Mouse (Mus musculus): ENCODE measurements around the gene Phf21b. TPM values are rescaled to one million over a fixed set of nuclear protein-coding genes. Genes with fewer than 3 reads are reported as not detected.
A peak's percentile ranks its signal among the peaks of the same experiment; 100 is the strongest.
"Not testable (repeated sequence)": the region's sequence is repeated elsewhere in the genome, so short reads cannot be mapped to it uniquely, and the experiment has no call there.

Gene Phf21b
- polyA plus RNA-seq (2015; fragmentation: Nextera tagmentation; extraction: Ambion mirVana) = 0.12 and 0.16 TPM in 2 replicates

DNA sequence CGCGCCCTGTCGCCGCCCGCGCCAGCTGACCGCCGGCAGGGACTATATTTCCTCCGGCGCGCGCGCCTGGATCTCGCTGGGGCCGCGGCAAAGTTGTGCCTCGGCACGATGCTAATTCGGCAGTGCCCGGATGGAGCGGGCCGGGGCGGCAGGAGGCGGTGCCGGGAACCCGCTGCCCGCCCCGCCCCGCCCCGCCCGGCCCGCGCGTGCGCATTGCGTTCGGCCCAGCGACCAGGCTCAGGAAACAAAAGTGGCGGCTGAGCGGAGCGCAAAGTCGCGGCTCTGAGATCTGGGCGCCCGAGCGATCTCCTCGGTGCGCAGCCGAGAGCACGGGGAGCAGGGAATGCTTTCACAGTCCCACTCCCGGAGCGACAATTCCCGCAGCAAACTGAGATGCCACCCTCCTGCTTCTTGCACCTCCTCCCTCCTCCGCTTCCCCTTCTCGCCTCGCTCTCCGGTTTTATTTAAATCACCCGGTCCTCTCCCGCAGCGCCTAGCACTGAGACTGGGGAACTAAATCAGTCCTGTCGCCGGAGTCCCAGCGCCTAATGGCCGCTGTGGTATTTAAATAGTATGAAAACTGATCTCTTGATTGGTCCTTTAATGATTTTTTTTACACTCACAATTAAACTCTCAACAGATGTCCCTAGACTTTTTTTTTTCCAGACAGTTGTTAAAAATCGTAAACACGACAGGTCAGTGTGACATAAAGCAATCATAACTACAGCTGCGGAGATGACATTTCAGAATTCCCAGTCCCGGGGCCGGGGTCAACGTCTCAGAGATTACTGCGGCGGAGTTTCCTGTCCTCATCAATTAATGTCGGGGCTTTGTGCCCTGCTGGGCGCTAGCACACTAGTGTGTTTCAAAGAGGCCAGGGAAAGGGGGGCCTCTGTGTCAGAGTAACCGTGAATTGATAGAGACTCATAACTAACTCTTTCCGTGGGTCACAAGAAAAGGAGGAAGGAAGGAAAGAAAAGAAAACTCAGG lies at the start of gene Phf21b:
Phf21b (minus strand) TSS at position 44 of the 990 bp plus-strand sequence.
- peak; percentile 92 for DNase-seq (ENCODE audit: low spot score)
- H3K9ac ChIP-seq (ENCODE audit: low read length) = peak within 1 kb of the TSS; percentile 62
- no peak for TF ChIP-seq EP300 (optimal IDR thresholded peaks at IDR 0.05)
- no peak for TF ChIP-seq CTCF (IDR thresholded peaks at IDR 0.05; ENCODE audit: low read depth)
- peak within 1 kb of the TSS; percentile 98 for H3K4me2 ChIP-seq (replicated peaks; ENCODE audit: low read depth)
- H3K27me3 ChIP-seq (ENCODE audit: control insufficient read depth, insufficient read depth, low read length) = no peaks in the 10 kb centered on the region
- H3K4me1 ChIP-seq (replicated peaks; ENCODE audit: control insufficient read depth, insufficient read depth) = peaks cover 8% of the 10 kb centered on the region; the same call in 1 of the 2 replicates
- H3K27ac ChIP-seq (replicated peaks) = peak within 1 kb of the TSS; percentile 63
- under 1% methylated on average over 66 of the region's 76 CpGs for WGBS
- no peaks in the 10 kb centered on the region for H3K36me3 ChIP-seq (ENCODE audit: control insufficient read depth, insufficient read depth, low read length)
- peak; percentile 81 for ATAC-seq (ENCODE audit: low FRiP score, low TSS enrichment)
- peak within 1 kb of the TSS; percentile 61 for H3K4me3 ChIP-seq (ENCODE audit: low read depth, low read length)
- no peaks in the 10 kb centered on the region for H3K9me3 ChIP-seq (ENCODE audit: control insufficient read depth, low read length)

DNA sequence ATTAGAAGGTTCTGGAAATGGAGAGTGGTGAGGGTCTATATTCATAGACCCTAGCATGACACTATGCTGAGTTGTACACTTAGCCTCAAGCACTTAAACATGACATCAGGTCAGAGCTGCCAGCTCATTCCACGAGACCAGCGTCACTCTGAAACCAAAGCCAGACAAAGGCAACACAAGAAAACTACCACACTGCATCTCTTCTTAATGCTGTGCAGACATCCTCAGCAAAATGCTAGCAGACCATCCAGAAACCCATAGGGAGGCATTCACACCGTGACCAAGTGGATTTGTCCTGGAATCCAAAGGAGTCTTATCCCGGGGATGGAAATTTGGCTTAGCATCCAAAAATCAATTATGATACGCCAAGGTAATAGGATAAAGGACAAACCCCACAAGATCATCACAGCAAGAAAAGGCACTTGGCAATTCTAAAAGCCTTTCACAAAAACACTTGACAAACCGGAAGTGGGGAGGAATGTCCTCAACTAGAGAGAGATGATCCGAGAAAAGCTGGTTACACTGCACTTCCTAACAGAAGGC lies 48.1 kb upstream of the Phf21b start:
- no peaks in the 10 kb centered on the region for H3K27me3 ChIP-seq (ENCODE audit: control insufficient read depth, insufficient read depth, low read length)
- WGBS = 71% methylated on average over 7 of the region's 7 CpGs
- H3K27ac ChIP-seq (replicated peaks) = no peak overlapping the region
- ATAC-seq (ENCODE audit: low FRiP score, low TSS enrichment) = no peak
- no peaks in the 10 kb centered on the region for H3K9me3 ChIP-seq (ENCODE audit: control insufficient read depth, low read length)
- no peak overlapping the region for H3K9ac ChIP-seq (ENCODE audit: low read length)
- no peak for TF ChIP-seq CTCF (IDR thresholded peaks at IDR 0.05; ENCODE audit: low read depth)
- no peak for TF ChIP-seq EP300 (optimal IDR thresholded peaks at IDR 0.05)
- no peak overlapping the region for H3K4me3 ChIP-seq (ENCODE audit: low read depth, low read length)
- H3K36me3 ChIP-seq (ENCODE audit: control insufficient read depth, insufficient read depth, low read length) = no peaks in the 10 kb centered on the region
- no peak for DNase-seq (ENCODE audit: low spot score)
- H3K4me1 ChIP-seq (replicated peaks; ENCODE audit: control insufficient read depth, insufficient read depth) = no peaks in the 10 kb centered on the region
- H3K4me2 ChIP-seq (replicated peaks; ENCODE audit: low read depth) = no peak overlapping the region

DNA sequence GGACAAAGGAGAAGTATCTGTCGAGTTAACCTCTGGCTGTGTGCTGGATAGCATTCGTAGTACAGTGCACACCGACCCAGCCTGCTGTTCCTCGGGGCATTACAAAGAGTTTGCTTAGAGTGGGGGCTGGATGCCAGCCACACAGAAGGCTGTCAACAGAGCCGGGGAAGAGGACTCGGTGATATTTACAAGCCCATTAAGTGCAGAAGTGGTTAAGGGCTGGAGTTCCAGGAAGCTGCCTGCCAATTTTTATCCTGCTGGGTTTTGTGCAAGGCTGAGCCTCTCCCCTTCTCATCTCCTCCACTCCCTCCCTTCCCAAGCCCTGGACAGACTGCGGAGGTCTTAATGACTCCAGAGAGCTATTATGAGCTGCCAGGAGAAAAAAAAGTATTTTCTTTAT lies 42.2 kb upstream of the Phf21b start:
- Histone ChIP-seq H3K9ac (ENCODE audit: low read length) (no peak overlapping the region), H3K27me3 (ENCODE audit: control insufficient read depth, insufficient read depth, low read length) (no peaks in the 10 kb centered on the region), H3K27ac (replicated peaks) (no peak overlapping the region), H3K9me3 (ENCODE audit: control insufficient read depth, low read length) (no peaks in the 10 kb centered on the region), H3K4me2 (replicated peaks; ENCODE audit: low read depth) (no peak overlapping the region), H3K36me3 (ENCODE audit: control insufficient read depth, insufficient read depth, low read length) (no peaks in the 10 kb centered on the region), H3K4me3 (ENCODE audit: low read depth, low read length) (no peak overlapping the region), H3K4me1 (replicated peaks; ENCODE audit: control insufficient read depth, insufficient read depth) (no peaks in the 10 kb centered on the region)
- TF ChIP-seq EP300 (optimal IDR thresholded peaks at IDR 0.05) = no peak
- TF ChIP-seq CTCF (IDR thresholded peaks at IDR 0.05; ENCODE audit: low read depth) = no peak
- 23% methylated on average over 7 of the region's 7 CpGs for WGBS
- DNase-seq (ENCODE audit: low spot score) (no peak), ATAC-seq (ENCODE audit: low FRiP score, low TSS enrichment) (no peak)

DNA sequence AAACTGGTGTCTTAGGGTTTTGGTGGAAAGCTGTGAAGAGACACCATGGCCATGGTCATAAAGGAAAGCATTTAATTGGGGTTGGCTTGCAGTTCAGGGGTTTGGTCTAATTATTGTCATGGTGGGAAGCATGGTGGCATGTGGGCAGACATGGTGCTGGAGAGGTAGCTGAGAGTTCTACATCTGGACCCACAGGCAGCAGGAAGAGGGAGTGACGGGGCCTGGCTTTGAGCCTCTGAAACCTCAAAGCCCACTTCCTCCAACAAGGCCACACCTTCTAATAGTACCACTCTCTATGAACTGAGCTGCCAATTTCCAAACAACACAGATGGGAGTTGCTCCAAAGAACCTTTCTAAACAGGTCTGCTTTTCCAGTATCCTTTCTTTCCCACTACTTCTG lies 40.8 kb upstream of the Phf21b start:
- 88% methylated on average over 1 of the region's 1 CpGs for WGBS

DNA sequence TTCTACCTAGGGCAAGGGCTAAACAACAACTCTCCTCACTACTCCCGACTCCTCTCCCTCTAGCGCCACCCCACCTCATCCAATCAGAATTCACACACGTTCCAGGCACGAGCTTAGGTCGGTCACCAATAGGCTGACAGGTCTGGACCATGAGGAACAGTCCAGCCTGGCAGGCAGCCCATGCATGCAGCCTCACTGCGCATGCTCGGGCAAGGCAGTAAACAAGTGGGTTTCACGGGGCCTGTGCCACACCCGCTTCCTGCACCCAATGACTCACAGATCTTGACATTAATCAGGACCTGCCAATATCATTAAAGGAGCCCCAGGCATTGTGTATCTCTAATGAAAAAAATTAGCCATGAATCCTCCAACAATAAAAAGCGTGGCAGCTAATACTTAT lies 40.4 kb upstream of the Phf21b start:
- DNase-seq (ENCODE audit: low spot score) = peak; percentile 26
- H3K27me3 ChIP-seq (ENCODE audit: control insufficient read depth, insufficient read depth, low read length); H3K4me3 ChIP-seq (ENCODE audit: low read depth, low read length); H3K9ac ChIP-seq (ENCODE audit: low read length); H3K4me2 ChIP-seq (replicated peaks; ENCODE audit: low read depth); H3K4me1 ChIP-seq (replicated peaks; ENCODE audit: control insufficient read depth, insufficient read depth); H3K27ac ChIP-seq (replicated peaks); ATAC-seq (ENCODE audit: low FRiP score, low TSS enrichment); H3K36me3 ChIP-seq (ENCODE audit: control insufficient read depth, insufficient read depth, low read length); H3K9me3 ChIP-seq (ENCODE audit: control insufficient read depth, low read length): not testable (repeated sequence)
- 56% methylated on average over 10 of the region's 10 CpGs for WGBS

More for the DNA sequence above, 40.8 kb upstream of the Phf21b start:
- Histone ChIP-seq H3K9ac (ENCODE audit: low read length) (no peak overlapping the region), H3K4me2 (replicated peaks; ENCODE audit: low read depth) (no peak overlapping the region), H3K4me1 (replicated peaks; ENCODE audit: control insufficient read depth, insufficient read depth) (no peaks in the 10 kb centered on the region), H3K36me3 (ENCODE audit: control insufficient read depth, insufficient read depth, low read length) (no peaks in the 10 kb centered on the region), H3K4me3 (ENCODE audit: low read depth, low read length) (no peak overlapping the region), H3K9me3 (ENCODE audit: control insufficient read depth, low read length) (no peaks in the 10 kb centered on the region), H3K27me3 (ENCODE audit: control insufficient read depth, insufficient read depth, low read length) (no peaks in the 10 kb centered on the region), H3K27ac (replicated peaks) (no peak overlapping the region)
- no peak for TF ChIP-seq EP300 (optimal IDR thresholded peaks at IDR 0.05)
- TF ChIP-seq CTCF (IDR thresholded peaks at IDR 0.05; ENCODE audit: low read depth) = no peak
- no peak for ATAC-seq (ENCODE audit: low FRiP score, low TSS enrichment)
- no peak for DNase-seq (ENCODE audit: low spot score)

DNA sequence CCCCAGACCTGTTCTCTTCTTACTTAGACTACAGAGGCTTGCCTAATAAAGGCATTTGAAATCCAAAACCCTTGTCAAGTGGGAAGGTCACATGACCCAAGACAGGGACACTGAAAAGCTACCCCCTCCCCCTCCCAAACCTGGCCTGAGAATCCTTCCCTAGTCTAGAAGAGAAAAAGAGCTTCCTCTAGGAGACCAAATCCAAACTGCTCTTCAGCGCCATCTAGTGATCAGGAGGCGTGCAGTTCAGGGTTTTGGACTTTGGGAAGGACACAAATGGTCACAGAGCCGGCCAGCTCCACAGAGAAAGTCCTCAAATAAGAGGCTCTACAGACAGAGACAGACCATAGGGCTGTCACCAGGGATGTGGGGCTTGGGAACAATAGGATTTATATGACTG lies 35.8 kb upstream of the Phf21b start:
- Histone ChIP-seq H3K9ac (ENCODE audit: low read length) (no peak overlapping the region), H3K4me2 (replicated peaks; ENCODE audit: low read depth) (no peak overlapping the region), H3K4me3 (ENCODE audit: low read depth, low read length) (no peak overlapping the region), H3K4me1 (replicated peaks; ENCODE audit: control insufficient read depth, insufficient read depth) (no peaks in the 10 kb centered on the region), H3K27ac (replicated peaks) (no peak overlapping the region), H3K9me3 (ENCODE audit: control insufficient read depth, low read length) (no peaks in the 10 kb centered on the region), H3K36me3 (ENCODE audit: control insufficient read depth, insufficient read depth, low read length) (no peaks in the 10 kb centered on the region), H3K27me3 (ENCODE audit: control insufficient read depth, insufficient read depth, low read length) (no peaks in the 10 kb centered on the region)
- TF ChIP-seq CTCF (IDR thresholded peaks at IDR 0.05; ENCODE audit: low read depth) = peak; percentile 90
- no peak for TF ChIP-seq EP300 (optimal IDR thresholded peaks at IDR 0.05)
- ATAC-seq (ENCODE audit: low FRiP score, low TSS enrichment) = peak; percentile 53; the same call in 1 of the 2 replicates
- DNase-seq (ENCODE audit: low spot score) = peak; percentile 65
- 3% methylated on average over 3 of the region's 3 CpGs for WGBS
